Mouse (Mus musculus): ENCODE measurements around the gene Capn13.

DNA sequence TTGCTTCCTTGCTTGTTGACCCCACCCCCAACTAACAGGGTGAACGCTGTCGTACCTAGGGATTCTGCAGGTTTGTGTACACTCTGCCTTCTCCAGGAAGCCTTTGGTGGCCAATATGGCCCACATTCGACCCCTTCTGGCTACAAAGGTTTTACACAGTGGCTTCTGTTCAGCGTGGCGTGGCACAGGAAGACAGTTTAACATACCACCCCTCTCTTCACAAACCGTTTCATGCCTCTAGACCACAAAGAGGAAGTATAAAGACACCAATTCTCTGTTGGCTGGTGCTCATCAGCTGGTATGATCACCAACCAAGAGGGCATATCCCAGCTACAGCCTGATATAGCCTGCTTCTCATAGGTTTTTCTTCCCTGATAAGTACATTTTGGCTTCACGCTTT, 126.9 kb downstream of the Capn13 start:
- no peak for TF ChIP-seq EP300 (IDR thresholded peaks at IDR 0.05; ENCODE audit: low read depth)
- TF ChIP-seq CTCF (IDR thresholded peaks at IDR 0.05; ENCODE audit: low read depth) = no peak
